Mouse (Mus musculus): ENCODE results near the gene Zfp777.

Gene Zfp777

DNA sequence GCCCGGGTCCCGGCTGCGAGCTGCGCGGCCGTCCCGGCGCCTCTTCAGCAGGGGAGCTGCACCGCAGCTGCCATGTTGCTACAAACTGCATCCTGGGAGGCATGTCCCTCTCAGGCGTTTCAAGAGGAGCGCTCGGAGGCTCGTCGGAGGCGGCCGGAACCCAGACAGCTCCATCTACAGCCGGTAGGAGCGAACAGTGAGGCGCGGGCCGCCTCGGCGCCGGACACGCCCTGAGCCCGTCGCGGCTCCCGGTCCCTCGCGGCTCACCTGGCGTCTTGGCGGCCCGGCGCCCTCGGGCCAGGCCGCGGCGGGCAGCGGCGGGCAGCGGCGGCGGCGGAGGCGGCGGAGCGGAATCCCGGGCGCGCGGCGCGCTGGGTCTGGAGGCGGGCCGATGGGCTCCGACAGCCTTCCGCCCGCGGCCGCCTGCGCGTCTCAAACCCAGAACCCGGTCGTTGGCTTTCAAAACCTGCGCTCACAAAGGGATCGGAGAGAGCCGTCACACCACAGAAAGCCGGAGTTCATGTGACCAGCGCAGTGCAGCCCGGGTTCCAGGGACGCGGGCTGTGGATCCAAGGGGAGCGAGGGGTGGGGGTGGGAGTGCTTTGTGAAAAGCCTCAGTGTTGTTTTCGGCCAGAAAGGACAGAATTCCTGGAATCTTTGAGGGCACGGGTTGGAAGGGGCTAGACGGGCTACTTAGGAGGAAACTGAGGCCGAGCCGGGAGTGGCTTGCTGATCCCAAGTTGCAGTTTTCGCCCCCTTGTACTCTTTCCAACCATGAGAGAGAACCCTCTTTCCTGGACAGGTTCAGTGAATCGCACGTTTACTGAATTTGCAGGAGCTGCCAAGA, at the start of gene Zfp777:
Zfp777 (minus strand) TSS at position 486 of the 847 bp plus-strand sequence.
- DNase-seq = peak; percentile 87 to 94

GRCm38 (mm10) chr6:48086957-48087715, 38.4 kb upstream of the Zfp777 start:
- no peak for DNase-seq

- peak; percentile 96 for DNase-seq
Measured at GRCm38 (mm10) chr6:48086471-48086878, 37.8 kb upstream of the Zfp777 start, which contains the start of gene Zfp746. Gene Zfp746, minus strand, starts transcription at chr6:48086593.

GRCm38 (mm10) chr6:48085521-48086404, 37.1 kb upstream of the Zfp777 start:
- DNase-seq = peak; percentile 76 to 84

- DNase-seq = no peak
Measured at GRCm38 (mm10) chr6:48083733-48084191, 35.1 kb upstream of the Zfp777 start.

DNA sequence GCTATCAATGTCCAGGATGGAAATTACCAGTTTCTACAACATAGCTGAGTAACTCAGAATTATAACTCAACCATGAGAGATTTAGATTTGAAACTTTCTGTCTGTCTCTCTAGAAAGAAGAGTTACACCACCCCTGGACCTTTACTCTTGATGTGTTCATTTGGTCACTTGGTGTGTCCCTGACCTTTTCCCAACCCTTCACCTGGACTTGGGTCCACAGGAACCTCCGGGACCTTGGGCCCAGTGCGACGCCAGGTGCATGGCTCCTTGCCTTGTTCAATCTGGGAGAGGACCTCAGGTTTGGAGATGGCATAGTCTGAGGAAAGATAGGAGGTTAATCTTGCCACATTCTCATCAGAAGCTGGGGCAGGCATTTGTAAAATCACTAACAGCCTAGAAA, 33.2 kb upstream of the Zfp777 start:
- DNase-seq = no peak

- DNase-seq = no peak
Measured at GRCm38 (mm10) chr6:48081021-48081420, 32.3 kb upstream of the Zfp777 start.

DNA sequence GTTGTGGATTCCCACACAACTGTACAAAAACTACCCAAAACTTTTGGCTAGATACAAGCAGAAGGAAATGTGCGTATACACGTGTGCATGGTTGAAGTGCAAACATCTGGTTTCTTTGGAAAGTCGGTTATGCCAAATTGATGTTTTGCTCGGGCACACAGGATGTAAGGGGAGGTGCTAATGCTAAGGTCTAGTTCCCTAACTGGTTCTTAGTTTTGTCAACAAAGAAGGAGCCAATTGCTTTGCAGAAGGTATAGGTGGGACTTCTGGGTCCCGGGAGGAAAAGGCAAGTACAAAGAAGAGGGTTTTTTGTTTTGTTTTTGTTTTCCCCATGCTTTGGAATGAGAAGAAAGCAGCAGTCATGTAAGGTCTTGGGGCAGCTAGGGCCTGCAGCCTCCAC, 24.6 kb upstream of the Zfp777 start:
- DNase-seq = no peak

DNA sequence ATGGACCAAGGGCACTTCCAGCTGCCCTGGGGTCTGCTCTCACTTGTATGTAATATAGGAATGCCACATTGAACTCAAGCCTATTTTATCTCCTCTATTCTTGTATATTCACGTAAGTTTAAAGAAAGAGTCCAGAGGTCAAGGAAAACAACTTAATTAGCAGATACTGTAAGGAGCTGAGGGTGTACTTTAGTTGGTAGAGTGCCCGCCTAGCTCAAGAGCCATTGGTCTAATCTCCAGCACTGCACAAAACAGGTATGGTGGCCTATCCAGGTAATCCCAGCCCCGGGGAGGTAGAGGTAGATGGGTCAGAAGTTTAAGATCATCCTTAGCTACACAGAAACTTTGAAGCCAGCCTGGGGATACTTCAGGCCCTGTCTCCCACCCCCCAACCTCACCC, 18.8 kb upstream of the Zfp777 start:
- no peak for DNase-seq

DNA sequence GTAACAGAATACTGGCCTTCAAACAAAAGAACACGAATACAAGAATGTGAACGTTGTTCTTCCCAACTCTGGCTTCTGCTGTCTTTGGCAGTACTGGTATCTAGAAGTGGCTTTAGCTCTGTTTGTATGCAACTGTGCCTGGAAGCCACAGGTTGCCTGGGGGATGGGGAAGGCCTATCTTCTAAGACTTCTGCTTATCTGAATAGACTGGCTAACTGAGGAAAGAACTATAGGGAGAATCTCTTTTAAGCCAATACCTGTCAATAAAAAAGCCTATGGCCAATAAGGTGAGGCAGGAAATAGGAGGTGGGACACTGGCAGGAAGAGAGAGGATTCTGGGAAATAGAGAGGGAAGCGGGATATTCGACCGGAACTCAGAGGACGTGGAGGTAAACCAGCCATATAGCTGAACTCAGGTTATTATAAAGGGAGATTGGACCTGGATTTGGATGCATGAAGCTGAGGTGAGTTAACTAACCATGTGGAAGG, 16.9 kb upstream of the Zfp777 start:
- no peak for DNase-seq

- no peak for DNase-seq
Measured at GRCm38 (mm10) chr6:48064451-48064850, 15.7 kb upstream of the Zfp777 start.

DNA sequence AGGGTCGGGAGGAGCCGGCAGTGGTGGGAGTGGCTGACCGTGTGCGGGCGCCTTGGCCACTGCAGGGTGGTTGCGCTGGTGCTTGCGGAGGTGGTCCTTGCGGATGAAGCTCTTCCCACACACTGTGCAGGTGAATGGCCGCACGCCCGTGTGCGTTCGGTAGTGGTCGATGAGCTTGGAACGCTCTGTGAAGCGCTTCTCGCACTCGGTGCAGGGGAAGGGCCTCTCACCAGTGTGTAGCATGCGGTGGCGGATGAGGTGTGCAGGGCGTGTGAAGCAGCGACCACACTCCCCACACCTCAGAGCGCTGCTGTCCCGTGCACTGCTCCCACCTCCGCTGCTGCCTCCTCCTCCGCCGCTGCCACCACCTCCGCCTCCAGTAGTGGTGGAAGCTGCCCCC, 15.2 kb upstream of the Zfp777 start:
- DNase-seq = no peak

DNA sequence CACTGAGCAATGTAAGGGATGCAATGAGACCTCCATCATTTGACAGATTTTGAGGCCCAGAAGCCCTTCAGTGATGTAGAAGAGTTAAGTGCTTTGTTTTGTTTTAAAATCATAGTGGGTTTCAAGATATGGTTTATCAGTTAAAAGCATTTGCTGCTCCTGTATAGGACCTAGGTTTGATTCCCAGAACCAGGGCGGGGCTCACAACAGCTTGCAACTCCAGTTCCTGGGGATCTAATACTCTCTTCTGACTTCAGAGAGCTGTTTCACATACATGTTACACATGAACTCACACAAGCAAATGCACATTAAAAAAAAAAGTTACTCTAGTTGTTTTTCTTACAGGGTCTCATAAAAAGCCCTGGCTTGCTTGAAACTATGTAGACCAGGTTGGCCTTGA, 12.2 kb upstream of the Zfp777 start:
- DNase-seq = no peak

DNA sequence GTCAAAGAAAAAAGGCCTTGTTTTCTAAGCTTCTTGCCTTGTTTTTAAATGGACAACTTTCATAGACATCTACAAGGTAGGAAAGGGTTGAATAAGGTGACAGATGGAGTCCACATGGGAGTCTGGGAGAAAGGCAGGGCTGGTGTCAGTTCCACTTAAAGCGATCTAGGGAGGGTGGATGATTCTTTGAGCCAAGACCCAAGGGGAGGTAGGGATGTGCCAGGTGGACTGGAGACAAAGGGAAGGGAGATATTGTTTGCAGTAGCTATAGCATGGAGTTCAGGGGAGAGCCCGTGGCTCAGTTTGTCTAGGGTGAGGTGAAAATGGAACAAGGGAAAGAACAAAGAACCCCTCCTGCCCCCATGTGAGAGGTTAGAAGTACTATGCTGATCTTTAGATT, 11.7 kb upstream of the Zfp777 start:
- DNase-seq = no peak

DNA sequence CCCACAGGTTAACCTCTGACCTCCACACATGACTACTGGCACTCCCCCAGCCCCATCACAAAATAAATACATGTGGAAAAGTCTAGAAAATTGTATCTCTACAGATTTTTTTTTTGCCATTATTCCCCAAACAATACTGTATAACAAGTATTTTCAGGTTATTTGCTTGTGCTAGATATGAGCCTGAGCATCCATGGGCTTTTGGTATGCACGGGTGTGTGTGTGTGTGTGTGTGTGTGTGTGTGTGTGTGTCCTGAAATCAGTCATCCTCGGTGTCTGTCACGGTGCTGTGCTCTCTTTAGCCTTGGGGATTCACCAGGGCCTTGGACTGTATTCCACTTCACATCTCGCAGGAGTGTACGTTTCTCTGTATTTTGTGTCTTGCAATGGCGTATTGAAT, 3.4 kb upstream of the Zfp777 start:
- DNase-seq = no peak

DNA sequence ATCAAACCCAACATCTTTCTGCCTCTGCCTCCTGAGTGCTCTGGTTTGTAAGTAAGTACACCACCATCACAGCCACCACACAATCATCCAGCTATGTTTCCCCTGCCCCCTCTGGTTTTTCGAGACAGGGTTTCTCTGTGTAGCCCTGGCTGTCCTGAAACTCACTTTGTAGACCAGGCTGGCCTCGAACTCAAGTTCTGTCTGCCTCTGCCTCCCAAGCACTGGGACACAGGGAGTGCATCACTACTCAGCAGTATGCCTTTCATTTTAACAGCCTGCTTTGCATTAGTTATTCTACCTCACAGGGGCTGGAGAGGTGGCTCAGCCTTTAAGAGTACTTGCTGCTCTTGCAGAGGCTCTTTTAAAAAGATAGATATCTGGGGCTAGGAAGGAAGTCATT, 3.0 kb upstream of the Zfp777 start:
- no peak for DNase-seq

DNA sequence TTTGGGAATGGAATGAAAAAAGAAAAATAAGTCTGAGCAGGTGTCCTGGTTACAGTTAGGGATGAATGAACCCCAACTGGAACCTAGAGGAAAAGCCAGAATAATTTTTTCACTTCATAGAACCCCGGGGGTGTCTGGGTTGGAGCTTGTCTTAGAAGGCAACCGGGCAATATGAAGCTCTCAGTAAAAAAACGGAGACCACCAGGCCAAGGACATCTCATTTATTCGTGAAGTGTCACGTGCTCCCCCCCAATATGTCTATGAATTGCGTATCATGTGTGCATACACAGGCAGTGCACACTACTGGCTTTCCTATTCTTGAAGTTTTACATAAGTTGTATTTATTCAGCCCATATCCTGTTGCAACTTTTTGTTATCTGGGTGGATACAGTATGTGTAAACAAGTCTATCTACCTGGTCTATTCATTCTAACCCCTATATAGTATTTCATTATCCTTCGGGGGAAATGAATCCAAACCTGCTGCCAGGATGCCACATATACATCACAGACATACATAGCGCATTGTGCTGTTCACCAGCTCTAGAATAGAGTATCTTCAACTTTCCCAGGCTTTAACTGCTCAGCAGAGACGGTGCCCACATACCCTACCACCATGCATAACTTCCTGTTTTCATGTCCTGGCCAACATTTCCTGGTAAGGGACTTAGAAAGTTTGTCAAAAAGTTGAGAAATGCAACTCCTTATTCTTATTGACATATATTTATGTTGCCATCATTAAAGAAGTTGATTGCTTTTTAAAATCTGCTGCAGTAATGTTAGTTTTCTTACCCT, 758 bp upstream of the Zfp777 start:
- no peak for DNase-seq

DNA sequence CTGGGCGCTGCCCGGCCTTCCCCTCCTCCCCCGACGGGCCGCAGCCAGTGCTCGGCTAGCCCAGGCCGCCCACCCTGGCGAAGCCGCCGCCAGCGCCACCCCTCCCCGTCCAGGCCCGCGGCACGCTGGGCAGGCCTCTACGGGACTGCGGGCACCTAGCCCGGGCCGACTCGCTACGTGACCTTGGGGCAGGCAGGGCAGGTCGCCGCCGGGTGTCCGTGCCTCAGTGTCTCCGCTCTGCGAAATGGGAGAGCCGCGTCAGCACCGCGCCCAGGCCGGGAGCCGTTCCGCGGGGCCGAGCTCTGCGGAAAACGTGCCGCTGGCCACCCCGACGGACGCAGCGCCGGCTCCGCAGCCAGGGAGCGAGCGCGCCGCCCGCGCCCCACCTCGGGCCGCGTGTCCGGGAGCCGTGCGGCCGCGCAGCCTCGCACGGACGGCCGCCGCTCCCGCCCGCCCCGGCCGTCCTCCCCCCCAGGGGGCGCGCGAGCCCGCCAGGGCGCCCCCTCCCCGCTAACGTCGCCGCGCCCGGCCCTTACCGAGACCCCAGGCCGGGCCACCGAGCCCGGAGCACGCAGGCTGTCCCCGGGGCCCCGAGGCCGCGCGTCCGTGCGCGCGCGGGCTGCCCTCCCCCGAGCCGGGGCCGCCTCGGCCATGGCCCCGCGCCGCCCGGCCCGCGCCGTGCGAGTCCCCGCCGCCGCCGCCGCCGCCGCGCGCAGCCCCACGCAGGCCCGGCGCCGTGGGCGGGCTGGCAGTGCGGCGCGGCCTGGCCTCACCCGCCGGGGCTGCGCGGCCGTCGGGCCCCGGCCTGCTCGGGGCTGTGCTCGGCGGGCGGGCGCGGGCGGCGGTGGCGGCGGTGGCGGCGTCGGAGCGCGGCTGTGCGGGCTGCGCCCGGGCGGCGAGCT, 1.0 kb downstream of the Zfp777 start:
- DNase-seq = peak; percentile 54 to 68

GRCm38 (mm10) chr6:48047114-48047449, 1.6 kb downstream of the Zfp777 start:
- no peak for DNase-seq

GRCm38 (mm10) chr6:48032661-48033060, 16.1 kb downstream of the Zfp777 start:
- no peak for DNase-seq

Measured in kidney, postnatal 4 days (tissue).